Mouse (Mus musculus): ENCODE measurements at regions not wholly inside any gene's neighbourhood (a gene's known extent, or its start where the extent isn't known, plus 50 kb on each side); places are given as distances from the start of the nearest gene placed in this dataset.

- TF ChIP-seq CTCF (IDR thresholded peaks at IDR 0.05; ENCODE audit: low read depth, low read length): no peak
- no peak for TF ChIP-seq POLR2A (IDR thresholded peaks at IDR 0.05; ENCODE audit: borderline replicate concordance, low read depth, low read length)
Observed at GRCm38 (mm10) chr10:87733241-87733640, 124.8 kb upstream of the Igf1 start.
